Mouse (Mus musculus) frontal cortex, adult (tissue): ENCODE measurements around the gene Lrrc4.
A peak's percentile ranks its signal among the peaks of the same experiment; 100 is the strongest.

ENCODE experiments used
- ATAC-seq: cut with Nextera tagmentation; 2 replicates; pipeline ENCODE4 v1.9.2; 2017; ENCODE audit warnings: mild to moderate bottlenecking, moderate library complexity, mixed read lengths; ENCODE audit not compliant: low TSS enrichment

Gene Lrrc4

GRCm38 (mm10) chr6:28831011-28831853 is at the start of gene Lrrc4:
Gene Lrrc4, minus strand, starts transcription at chr6:28831747.
- no peak for ATAC-seq

GRCm38 (mm10) chr6:28880909-28881308 is 49.4 kb upstream of the Lrrc4 start:
- ATAC-seq = no peak

GRCm38 (mm10) chr6:28879315-28879714 is 47.8 kb upstream of the Lrrc4 start:
- no peak for ATAC-seq

GRCm38 (mm10) chr6:28877945-28878666 is 46.6 kb upstream of the Lrrc4 start:
- ATAC-seq = peak; percentile 41

- no peak for ATAC-seq
Measured at GRCm38 (mm10) chr6:28876492-28876891, 44.9 kb upstream of the Lrrc4 start.

GRCm38 (mm10) chr6:28875333-28875732 is 43.8 kb upstream of the Lrrc4 start:
- ATAC-seq = no peak

GRCm38 (mm10) chr6:28874759-28875158 is 43.2 kb upstream of the Lrrc4 start:
- ATAC-seq = no peak

- peak; percentile 21 for ATAC-seq
Measured at GRCm38 (mm10) chr6:28874053-28874452, 42.5 kb upstream of the Lrrc4 start.

- ATAC-seq = peak; percentile 14; the same call in 1 of the 2 replicates
Measured at GRCm38 (mm10) chr6:28872421-28872795, 40.9 kb upstream of the Lrrc4 start.

GRCm38 (mm10) chr6:28871725-28872420 is 40.3 kb upstream of the Lrrc4 start:
- ATAC-seq = peak; percentile 70

GRCm38 (mm10) chr6:28867516-28868251 is 36.1 kb upstream of the Lrrc4 start:
- no peak for ATAC-seq

- no peak for ATAC-seq
Measured at GRCm38 (mm10) chr6:28866206-28866605, 34.7 kb upstream of the Lrrc4 start.

GRCm38 (mm10) chr6:28865112-28865511 is 33.6 kb upstream of the Lrrc4 start:
- 0 out of 2 replicates have a peak, but pooled peaks have one; percentile 3 for ATAC-seq

GRCm38 (mm10) chr6:28864684-28865083 is 33.1 kb upstream of the Lrrc4 start:
- ATAC-seq = peak; percentile 66

- 0 out of 2 replicates have a peak, but pooled peaks have one; percentile 17 for ATAC-seq
Measured at GRCm38 (mm10) chr6:28862304-28862703, 30.8 kb upstream of the Lrrc4 start.

GRCm38 (mm10) chr6:28860922-28861321 is 29.4 kb upstream of the Lrrc4 start:
- no peak for ATAC-seq

GRCm38 (mm10) chr6:28860450-28860849 is 28.9 kb upstream of the Lrrc4 start:
- ATAC-seq = no peak

- no peak for ATAC-seq
Measured at GRCm38 (mm10) chr6:28859094-28859493, 27.5 kb upstream of the Lrrc4 start.

GRCm38 (mm10) chr6:28857198-28858180 is 25.9 kb upstream of the Lrrc4 start:
- ATAC-seq = no peak

- ATAC-seq = no peak
Measured at GRCm38 (mm10) chr6:28856789-28857188, 25.2 kb upstream of the Lrrc4 start.
